Mouse (Mus musculus) hindbrain, embryonic 15.5 days (tissue): ENCODE measurements around the gene Dstn. TPM values are rescaled to one million over a fixed set of nuclear protein-coding genes. Genes with fewer than 3 reads are reported as not detected.

Experiments
- ATAC-seq: fragments of 200-750 bp; cut with Nextera tagmentation; 2 replicates; pipeline ENCODE4 v1.8.0; 2017; ENCODE audit warnings: low read depth, moderate number of reproducible peaks, moderate TSS enrichment; ENCODE audit not compliant: low FRiP score
- H3K27ac ChIP-seq: fragments of 300-500 bp; sonication (generic); replicated peaks from 2 replicates; pipeline ENCODE4 v1.5.1; 2015; ENCODE audit warnings: mild to moderate bottlenecking, inconsistent platforms
- H3K27me3 ChIP-seq: fragments of 300-500 bp; sonication (generic); 2 replicates; pipeline ENCODE4 v1.6.1; 2015; ENCODE audit warnings: control low read depth, inconsistent platforms
- H3K36me3 ChIP-seq: fragments of 300-500 bp; sonication (generic); 2 replicates; pipeline ENCODE4 v1.6.1; 2015; ENCODE audit warnings: control low read depth, inconsistent platforms
- H3K4me1 ChIP-seq: fragments of 300-500 bp; sonication (generic); replicated peaks from 2 replicates; pipeline ENCODE4 v1.6.1; 2015; ENCODE audit warnings: control low read depth, inconsistent platforms
- H3K4me2 ChIP-seq: fragments of 300-500 bp; sonication (generic); 2 replicates; pipeline ENCODE4 v1.6.1; 2015; ENCODE audit warnings: moderate library complexity, mild to moderate bottlenecking, inconsistent platforms
- H3K4me3 ChIP-seq: fragments of 300-500 bp; sonication (generic); 2 replicates; pipeline ENCODE4 v1.5.1; 2015; ENCODE audit warnings: mild to moderate bottlenecking, inconsistent platforms
- H3K9ac ChIP-seq: fragments of 300-500 bp; sonication (generic); 2 replicates; pipeline ENCODE4 v1.6.1; 2015; ENCODE audit warnings: inconsistent platforms
- H3K9me3 ChIP-seq: fragments of 300-500 bp; sonication (generic); 2 replicates; pipeline ENCODE4 v1.6.1; 2016; ENCODE audit warnings: control low read depth, inconsistent platforms
- WGBS: fragments of 180-500 bp; shearing (Covaris S2); methylation state at CpG from one replicate; pipeline ENCODE4 v1.1.7; 2015; 5-methylcytosine and 5-hydroxymethylcytosine counted together
- polyA plus RNA-seq: library from polyadenylated mRNA; unstranded; fragments of >200 nt; fragmentation: Nextera tagmentation; extraction: Ambion mirVana; gene quantifications from 2 replicates; pipeline ENCODE4 v1.2.1, GENCODE M21; 2015

Dstn gene
- polyA plus RNA-seq, 1 experiment from 2014 or later, result 431 TPM

DNA sequence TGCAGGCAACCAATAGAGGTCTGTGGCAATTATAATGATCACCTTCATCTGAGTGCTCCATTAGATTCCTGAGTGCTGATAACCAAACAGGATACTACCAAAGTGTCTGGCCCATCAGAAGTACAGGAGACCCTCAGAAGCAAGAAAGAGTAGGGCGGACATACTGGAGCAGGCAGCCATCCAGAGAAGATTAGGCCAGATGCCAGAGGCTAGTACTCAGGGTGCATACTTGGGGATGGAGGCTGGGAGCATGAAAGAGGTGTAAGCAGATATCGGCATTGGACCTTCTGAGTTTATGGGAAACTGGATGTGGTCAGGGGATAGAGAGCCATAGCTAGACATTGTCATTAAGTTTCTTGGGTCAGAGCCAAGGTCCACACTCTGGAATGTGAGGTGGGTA is 55.7 kb downstream of the Dstn start:
- WGBS, result 93% methylated on average over 2 of the region's 2 CpGs
- Histone ChIP-seq H3K36me3 (peaks cover 27% of the 10 kb centered on the region), H3K4me1 (no peaks in the 10 kb centered on the region), H3K4me2 (no peak overlapping the region), H3K9ac (no peak overlapping the region), H3K27me3 (no peaks in the 10 kb centered on the region), H3K4me3 (no peak overlapping the region), H3K27ac (no peak overlapping the region), H3K9me3 (no peaks in the 10 kb centered on the region)
- ATAC-seq, result no peak

DNA sequence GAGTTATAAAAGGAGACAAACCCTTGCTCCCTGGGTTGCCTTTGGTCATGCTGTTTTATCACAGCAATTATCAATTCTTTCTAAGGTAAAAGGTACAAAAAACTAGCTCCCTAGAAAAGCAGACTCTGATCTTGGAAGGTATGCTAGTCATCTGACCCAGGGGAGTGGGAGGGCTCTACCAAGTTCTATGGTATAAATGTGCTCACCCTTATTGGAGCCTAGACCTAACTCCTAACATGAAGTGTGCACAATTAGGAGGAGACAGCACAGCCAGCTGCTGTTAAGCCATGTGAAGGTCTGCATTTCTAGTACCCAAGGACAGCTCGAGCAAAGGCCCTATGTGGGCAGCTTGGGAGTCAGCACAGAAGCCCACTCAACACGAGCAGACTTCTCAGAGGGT is 56.8 kb downstream of the Dstn start:
- Histone ChIP-seq H3K27me3 (no peaks in the 10 kb centered on the region), H3K9ac (no peak overlapping the region), H3K36me3 (peaks cover 17% of the 10 kb centered on the region), H3K4me3 (no peak overlapping the region), H3K4me2 (no peak overlapping the region), H3K27ac (no peak overlapping the region), H3K9me3 (no peaks in the 10 kb centered on the region), H3K4me1 (no peaks in the 10 kb centered on the region)
- 76% methylated on average over 2 of the region's 2 CpGs for WGBS
- ATAC-seq, result no peak

DNA sequence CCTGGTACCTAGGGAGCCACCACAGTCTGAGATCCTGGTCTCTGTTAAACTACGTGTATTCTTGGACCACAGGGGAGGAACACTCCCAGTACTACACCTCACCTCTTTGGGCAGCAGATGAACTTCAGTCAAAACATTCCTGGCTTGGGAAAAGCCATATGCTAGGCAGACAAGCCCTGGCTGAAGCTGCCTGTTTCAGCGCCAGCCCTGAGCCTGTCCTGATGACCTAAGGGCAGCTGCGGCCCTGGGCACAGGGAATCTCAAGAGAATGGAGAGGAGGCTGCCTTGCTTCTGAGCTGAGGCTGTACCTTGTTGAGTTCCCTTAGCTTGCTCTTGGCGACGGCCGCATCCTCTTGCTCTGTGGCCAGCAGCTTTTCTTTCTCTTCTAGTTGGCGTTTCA is 58.0 kb downstream of the Dstn start:
- WGBS, result 90% methylated on average over 7 of the region's 7 CpGs
- Histone ChIP-seq H3K27ac (no peak overlapping the region), H3K9me3 (no peaks in the 10 kb centered on the region), H3K4me1 (no peaks in the 10 kb centered on the region), H3K36me3 (peaks cover 10% of the 10 kb centered on the region; the same call in 1 of the 2 replicates), H3K27me3 (no peaks in the 10 kb centered on the region), H3K4me2 (no peak overlapping the region), H3K9ac (no peak overlapping the region), H3K4me3 (no peak overlapping the region)
- no peak for ATAC-seq

- no peak overlapping the region for H3K4me3 ChIP-seq
- no peak for ATAC-seq
- WGBS, result 96% methylated on average over 5 of the region's 5 CpGs
Observed at GRCm38 (mm10) chr2:143975146-143975649, 60.1 kb downstream of the Dstn start.

GRCm38 (mm10) chr2:143978444-143979147 is 63.5 kb downstream of the Dstn start:
- Histone ChIP-seq H3K27ac (no peak overlapping the region), H3K4me3 (no peak overlapping the region), H3K27me3 (no peaks in the 10 kb centered on the region), H3K4me2 (no peak overlapping the region), H3K36me3 (no peaks in the 10 kb centered on the region), H3K4me1 (no peaks in the 10 kb centered on the region), H3K9ac (no peak overlapping the region), H3K9me3 (no peaks in the 10 kb centered on the region)
- no peak for ATAC-seq
- 94% methylated on average over 8 of the region's 8 CpGs for WGBS

More at GRCm38 (mm10) chr2:143975146-143975649, 60.1 kb downstream of the Dstn start:
- Histone ChIP-seq H3K27me3 (no peaks in the 10 kb centered on the region), H3K9ac (no peak overlapping the region), H3K4me2 (no peak overlapping the region), H3K4me1 (no peaks in the 10 kb centered on the region), H3K27ac (no peak overlapping the region), H3K9me3 (no peaks in the 10 kb centered on the region), H3K36me3 (peaks cover 6% of the 10 kb centered on the region; the same call in 1 of the 2 replicates)

GRCm38 (mm10) chr2:143980781-143981398 is 65.8 kb downstream of the Dstn start:
- Histone ChIP-seq H3K4me2 (no peak overlapping the region), H3K9ac (no peak overlapping the region), H3K9me3 (no peaks in the 10 kb centered on the region), H3K4me1 (no peaks in the 10 kb centered on the region), H3K27me3 (no peaks in the 10 kb centered on the region), H3K4me3 (no peak overlapping the region), H3K36me3 (no peaks in the 10 kb centered on the region), H3K27ac (no peak overlapping the region)
- 38% methylated on average over 6 of the region's 6 CpGs for WGBS
- ATAC-seq, result peak; percentile 92

GRCm38 (mm10) chr2:143982152-143982551 is 67.0 kb downstream of the Dstn start:
- Histone ChIP-seq H3K4me1 (no peaks in the 10 kb centered on the region), H3K27me3 (no peaks in the 10 kb centered on the region), H3K27ac (no peak overlapping the region), H3K36me3 (no peaks in the 10 kb centered on the region), H3K4me3 (no peak overlapping the region), H3K9me3 (no peaks in the 10 kb centered on the region), H3K9ac (no peak overlapping the region), H3K4me2 (no peak overlapping the region)
- ATAC-seq, result no peak
- WGBS, result 88% methylated on average over 4 of the region's 4 CpGs

GRCm38 (mm10) chr2:143982901-143983300 is 67.8 kb downstream of the Dstn start:
- Histone ChIP-seq H3K4me1 (no peaks in the 10 kb centered on the region), H3K27me3 (no peaks in the 10 kb centered on the region), H3K36me3 (no peaks in the 10 kb centered on the region), H3K27ac (no peak overlapping the region), H3K9ac (no peak overlapping the region), H3K4me3 (no peak overlapping the region), H3K4me2 (no peak overlapping the region), H3K9me3 (no peaks in the 10 kb centered on the region)
- no peak for ATAC-seq
- 58% methylated on average over 3 of the region's 3 CpGs for WGBS

DNA sequence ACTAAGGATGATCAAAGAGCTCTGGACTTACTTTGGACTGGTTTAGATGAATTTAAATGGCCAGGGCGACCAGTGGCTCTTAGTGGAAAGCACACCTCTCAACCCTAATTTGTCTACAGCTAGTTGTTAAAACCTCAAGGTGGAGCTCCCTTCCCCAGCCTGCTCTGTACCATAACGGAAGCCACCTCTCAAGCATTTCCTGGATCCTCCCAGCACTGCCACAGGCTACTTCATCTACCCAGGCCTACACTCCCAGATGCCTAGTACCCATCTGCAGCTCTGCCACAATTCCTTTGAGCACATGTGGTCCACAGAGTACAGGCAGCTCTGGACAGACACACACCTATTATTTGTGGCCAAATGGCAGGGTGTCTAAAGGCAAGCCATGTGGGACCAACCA is 68.4 kb downstream of the Dstn start:
- no peak for ATAC-seq
- no peak overlapping the region for H3K27ac ChIP-seq
- WGBS, result 72% methylated on average over 2 of the region's 2 CpGs
- H3K4me3 ChIP-seq, result no peak overlapping the region
- H3K4me2 ChIP-seq, result no peak overlapping the region
- no peaks in the 10 kb centered on the region for H3K27me3 ChIP-seq
- no peaks in the 10 kb centered on the region for H3K9me3 ChIP-seq
- H3K36me3 ChIP-seq, result no peaks in the 10 kb centered on the region
- H3K4me1 ChIP-seq, result no peaks in the 10 kb centered on the region
- H3K9ac ChIP-seq, result no peak overlapping the region

GRCm38 (mm10) chr2:143987485-143987884 is 72.4 kb downstream of the Dstn start:
- Histone ChIP-seq H3K4me1 (peaks cover 8% of the 10 kb centered on the region; the same call in 1 of the 2 replicates), H3K4me2 (no peak overlapping the region), H3K4me3 (no peak overlapping the region), H3K9me3 (no peaks in the 10 kb centered on the region), H3K9ac (no peak overlapping the region), H3K36me3 (no peaks in the 10 kb centered on the region), H3K27ac (no peak overlapping the region), H3K27me3 (no peaks in the 10 kb centered on the region)
- ATAC-seq, result no peak
- 84% methylated on average over 2 of the region's 2 CpGs for WGBS

DNA sequence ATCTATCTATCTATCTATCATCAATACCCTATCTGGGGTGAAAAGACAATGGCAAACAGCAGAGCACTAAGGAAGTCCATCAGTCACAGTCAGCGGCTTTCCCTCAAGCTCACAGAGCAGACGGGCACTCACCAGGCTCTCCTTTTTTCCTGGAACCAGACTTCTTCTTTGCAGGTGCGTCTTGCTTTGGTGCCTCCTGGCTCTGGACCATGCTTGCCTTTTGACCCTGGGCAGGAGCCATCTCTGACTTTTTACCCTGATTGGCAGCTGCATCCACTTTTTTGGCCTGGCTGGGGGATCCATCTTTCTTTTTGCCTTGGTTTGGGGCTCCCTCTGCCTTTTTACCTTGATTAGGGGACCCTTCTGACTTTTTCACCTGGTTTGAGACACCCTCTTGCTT is 72.9 kb downstream of the Dstn start:
- no peak overlapping the region for H3K4me3 ChIP-seq
- no peak for ATAC-seq
- H3K9ac ChIP-seq, result no peak overlapping the region
- peaks cover 8% of the 10 kb centered on the region; the same call in 1 of the 2 replicates for H3K4me1 ChIP-seq
- no peaks in the 10 kb centered on the region for H3K27me3 ChIP-seq
- H3K9me3 ChIP-seq, result no peaks in the 10 kb centered on the region
- no peak overlapping the region for H3K27ac ChIP-seq
- no peaks in the 10 kb centered on the region for H3K36me3 ChIP-seq
- no peak overlapping the region for H3K4me2 ChIP-seq
- 92% methylated on average over 3 of the region's 3 CpGs for WGBS

DNA sequence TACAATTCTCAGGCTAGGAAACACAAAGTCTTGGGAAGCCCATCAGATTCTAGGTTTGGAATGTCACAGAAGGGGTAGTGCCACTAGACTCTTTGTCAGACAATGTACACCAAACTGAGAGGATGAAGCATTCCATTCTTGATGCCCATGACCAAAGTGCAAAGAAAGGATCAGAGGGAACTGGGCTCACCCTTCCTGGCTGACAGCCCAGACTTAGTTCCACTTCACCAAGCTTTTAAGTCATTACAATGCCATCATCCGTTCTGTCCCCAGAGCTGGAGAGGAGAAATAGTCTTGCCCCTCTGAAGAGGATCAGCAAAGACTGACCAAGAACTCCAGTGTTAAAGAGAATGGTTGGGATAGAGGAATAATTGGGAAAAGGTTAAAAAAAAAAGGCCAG is 75.9 kb downstream of the Dstn start:
- Histone ChIP-seq H3K4me1 (peaks cover 8% of the 10 kb centered on the region; the same call in 1 of the 2 replicates), H3K9ac (no peak overlapping the region), H3K36me3 (no peaks in the 10 kb centered on the region), H3K4me2 (no peak overlapping the region), H3K4me3 (no peak overlapping the region), H3K27ac (0 out of 2 replicates have a peak overlapping the region, but pooled peaks have one; percentile 12), H3K9me3 (no peaks in the 10 kb centered on the region), H3K27me3 (no peaks in the 10 kb centered on the region)
- ATAC-seq, result no peak
- 23% methylated on average over 1 of the region's 1 CpGs for WGBS
